Mouse (Mus musculus) kidney, adult 18-20 months (tissue): ENCODE measurements around the gene Cxcr4.

Source experiments
- DNase-seq: peaks from one replicate; pipeline ENCODE4 v3.0.0; 2021

Cxcr4 gene

GRCm38 (mm10) chr1:128567224-128568197 is 24.6 kb downstream of the Cxcr4 start:
- no peak for DNase-seq

DNA sequence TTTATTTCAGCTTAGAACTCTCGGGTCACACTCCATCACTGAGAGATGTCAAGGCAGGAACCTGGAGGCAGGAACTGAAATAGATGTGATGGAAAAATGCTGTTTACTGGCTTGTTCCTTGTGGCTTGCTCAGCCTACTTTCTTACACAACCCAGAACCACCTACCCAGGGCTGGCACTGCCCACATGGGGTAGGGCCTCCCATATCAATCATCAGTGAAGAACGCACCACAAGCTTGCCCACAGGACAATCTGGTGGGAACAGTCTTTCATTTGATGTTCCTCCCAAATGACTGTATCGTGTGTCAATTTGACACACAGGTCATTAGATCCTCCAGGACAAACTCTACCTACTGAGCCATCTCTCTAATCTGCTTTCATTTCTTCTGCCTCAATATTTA is 28.2 kb downstream of the Cxcr4 start:
- no peak for DNase-seq

GRCm38 (mm10) chr1:128561325-128561874 is 30.7 kb downstream of the Cxcr4 start:
- DNase-seq: no peak

DNA sequence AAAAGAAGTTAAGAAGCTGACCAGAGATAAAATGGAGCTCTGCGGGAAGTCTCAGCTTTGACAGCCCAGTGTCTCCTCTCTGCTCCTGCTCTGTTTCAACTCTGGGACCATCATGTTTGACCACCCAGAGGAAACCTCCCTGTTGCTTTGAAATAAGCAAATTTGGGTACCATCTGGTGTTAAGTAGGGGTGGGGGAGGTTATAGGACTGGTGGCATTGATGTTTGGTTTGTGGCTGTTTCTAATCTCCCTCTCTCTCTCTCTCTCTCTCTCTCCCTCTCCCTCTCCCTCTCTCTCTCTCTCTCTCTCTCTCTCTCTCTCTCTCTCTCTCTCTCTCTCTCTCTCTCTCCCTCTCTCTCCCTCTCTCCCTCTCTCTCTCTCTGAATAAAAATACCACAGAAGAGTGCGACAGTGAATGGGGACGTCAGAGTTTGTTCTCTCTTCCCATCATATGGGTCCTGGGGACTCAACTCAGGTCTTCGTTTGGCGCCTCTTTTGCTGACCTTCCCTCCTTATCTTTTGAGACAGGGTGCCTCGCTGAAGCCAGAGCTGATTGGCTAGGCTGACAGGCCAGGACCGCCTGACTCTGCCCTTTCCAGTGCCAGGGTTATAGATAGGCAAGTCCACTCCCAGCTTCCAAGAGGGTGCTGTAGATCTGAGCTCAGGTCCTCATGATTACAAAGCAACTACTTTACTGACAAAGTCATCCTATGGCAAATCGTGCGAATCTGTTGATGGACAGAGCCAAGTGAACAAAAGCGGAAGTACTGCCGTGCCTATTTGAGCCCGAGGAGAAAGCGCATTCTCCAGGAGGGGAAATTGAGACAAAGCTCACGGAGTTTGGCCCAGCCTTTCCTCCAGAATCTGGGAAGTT is 31.4 kb downstream of the Cxcr4 start:
- DNase-seq: no peak

DNA sequence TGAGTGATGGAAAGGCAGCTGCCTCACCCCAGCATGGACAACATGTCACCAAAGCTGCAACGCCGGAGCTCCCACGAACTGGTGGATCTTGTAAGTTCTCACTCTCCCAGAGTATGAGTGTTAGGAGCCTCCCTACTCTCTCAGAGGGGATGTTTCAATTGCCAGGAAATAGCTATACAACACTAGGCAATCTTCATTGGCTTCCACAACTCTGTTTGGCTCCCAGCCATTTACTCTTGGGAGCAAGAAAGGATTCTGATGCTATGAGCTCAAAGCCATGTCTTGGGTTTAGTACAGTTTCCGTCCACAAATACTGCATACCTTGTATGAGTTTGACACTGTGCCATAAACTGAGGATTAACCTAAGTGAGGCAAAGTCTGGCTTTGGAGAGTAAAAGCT is 34.1 kb downstream of the Cxcr4 start:
- DNase-seq: no peak

GRCm38 (mm10) chr1:128552545-128552944 is 39.5 kb downstream of the Cxcr4 start:
- DNase-seq: no peak

DNA sequence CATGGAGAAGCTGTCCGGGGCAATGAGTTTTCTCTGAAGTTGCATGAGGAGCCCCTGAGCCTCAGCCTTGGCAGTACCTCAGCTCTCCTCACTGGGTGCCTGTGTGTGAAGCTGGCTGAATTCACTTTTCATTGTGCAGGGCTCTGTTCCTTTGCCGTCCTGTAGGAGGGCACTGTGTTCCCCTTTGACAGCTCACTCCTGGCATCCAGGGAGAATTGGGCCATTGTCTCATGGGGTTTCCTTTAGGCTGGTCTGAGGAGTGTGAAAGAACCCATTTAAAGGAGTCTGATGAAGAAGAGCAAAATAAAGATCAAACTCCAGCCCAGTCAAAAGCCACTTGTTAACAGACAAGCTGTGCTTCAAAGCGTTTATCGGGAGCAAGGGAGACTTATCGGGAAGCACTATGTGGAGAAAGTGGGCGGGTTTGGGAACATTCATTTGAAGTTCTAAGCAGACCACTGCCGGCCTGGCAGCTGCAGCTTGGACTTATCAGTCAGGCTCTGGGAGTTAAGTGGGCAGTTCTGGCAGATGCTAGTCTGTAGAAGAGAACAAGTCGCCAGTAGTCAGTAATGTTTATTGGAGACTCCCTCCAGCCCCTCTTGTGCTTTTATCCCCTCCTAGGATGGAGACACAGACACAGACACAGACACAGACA is 40.2 kb downstream of the Cxcr4 start:
- DNase-seq: no peak

GRCm38 (mm10) chr1:128549442-128549841 is 42.7 kb downstream of the Cxcr4 start:
- DNase-seq: no peak

- DNase-seq: no peak
These were observed 43.1 kb downstream of the Cxcr4 start for GRCm38 (mm10) chr1:128549007-128549406.

DNA sequence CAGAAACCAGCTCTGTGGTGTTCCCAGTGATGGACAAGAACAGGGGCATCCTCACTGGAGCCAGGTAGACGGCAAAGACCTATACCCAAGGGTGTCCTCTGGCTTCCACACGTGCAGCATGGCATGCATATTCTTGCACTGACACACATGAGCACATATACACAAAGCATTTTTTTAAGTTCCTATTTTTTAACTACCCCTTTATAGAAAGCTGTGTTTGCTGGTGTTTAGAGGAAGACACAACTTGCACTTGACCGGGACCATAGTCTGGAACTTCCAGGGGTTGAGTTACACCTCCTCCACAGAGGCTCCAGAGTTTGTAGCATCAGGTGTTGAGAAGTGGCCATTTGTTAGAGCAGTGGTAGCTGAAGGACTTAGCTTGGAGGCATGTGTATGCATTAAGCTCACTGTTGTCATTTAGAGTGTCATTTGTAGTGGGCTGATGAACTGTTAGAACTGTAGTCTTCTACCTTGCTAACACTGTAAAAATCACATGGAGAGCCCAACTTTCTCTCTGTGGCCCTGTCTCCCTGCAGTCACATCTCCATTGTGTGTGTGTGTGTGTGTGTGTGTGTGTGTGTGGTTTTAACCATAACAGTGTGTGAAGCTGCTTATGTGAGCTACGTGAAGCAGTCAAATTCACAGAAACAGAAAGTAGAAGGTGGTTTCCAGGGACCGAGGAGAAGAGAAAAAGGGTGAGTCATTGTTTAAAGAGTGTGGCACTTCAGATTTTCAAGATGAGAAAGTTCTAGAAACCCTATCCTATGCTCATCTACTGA is 43.7 kb downstream of the Cxcr4 start:
- no peak for DNase-seq

DNA sequence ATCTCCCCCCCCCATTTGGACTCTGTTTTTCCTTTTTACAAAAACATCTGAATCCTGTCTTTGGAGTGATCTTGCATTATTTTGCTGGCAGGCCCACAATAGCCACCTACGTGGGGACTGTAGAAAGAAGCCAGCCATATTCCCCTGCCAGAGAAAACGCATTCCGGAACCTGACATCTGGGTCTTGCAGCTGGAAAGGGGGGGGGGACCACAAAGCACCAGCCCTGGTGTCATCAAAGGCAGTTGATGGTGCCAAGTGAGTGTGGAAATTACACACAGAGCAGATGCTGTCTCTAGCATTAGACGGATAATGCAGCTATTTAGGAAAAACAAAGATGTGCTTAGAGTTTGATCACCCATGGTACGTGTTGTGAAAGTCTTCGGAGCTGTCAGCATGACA is 46.4 kb downstream of the Cxcr4 start:
- DNase-seq: no peak

DNA sequence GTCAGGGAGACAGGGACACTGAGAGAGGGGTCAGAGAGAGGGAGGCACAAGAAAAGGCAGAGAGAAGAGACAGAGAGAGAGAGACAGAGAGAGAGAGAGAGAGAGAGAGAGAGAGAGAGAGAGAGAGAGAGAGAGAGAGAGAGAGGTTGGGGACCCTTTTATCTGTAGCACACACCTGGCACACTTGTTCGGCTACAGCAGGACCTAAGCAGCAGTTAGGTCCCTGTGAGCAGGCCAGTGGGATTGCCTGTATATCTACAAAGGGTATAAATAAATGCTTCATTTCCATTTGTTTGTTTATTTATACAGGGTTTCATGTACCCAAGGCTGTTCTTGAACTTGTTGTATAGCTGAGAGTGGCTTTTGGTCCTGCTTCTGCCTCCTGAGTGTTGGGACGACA is 49.0 kb downstream of the Cxcr4 start:
- no peak for DNase-seq

GRCm38 (mm10) chr1:128542555-128542954 is 49.5 kb downstream of the Cxcr4 start:
- DNase-seq: no peak

DNA sequence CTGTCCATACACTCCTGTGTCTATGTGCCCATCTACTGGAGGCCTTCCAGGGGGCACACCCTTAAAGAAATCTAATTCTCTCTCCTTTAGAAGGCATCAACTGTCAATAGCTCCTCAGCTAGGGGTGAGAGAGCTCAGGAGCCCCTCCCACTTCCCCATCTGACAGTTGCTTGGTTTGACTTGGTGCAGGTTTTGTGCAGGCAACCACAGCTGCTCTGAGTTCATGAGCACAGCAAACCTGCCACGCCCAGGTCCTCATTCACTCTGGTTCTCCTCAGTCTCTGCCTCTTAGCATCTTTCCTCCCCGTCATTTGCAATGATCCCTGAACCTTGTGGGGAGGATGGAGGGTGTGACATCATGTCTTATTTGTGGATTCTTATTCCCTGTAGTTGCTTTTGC is 51.9 kb downstream of the Cxcr4 start:
- no peak for DNase-seq

DNA sequence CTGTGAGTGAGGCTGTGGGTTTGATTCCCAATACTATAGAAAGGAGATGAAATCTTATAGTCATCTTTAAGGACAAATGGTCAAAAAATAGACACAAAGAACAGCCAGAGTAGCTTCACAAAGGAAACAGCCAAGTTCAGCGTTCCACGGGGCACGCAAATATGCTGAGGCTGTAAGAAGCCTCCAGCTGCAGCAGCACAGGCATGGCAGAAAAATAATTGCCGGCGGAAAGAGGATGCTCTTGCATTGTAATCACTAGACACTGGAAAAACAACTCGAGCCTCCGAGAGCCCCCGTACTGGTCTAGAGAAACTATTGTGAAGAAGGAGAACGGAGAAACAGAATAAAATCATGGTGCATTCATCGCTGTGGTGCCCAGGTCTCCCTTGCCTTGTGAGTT is 52.5 kb downstream of the Cxcr4 start:
- DNase-seq: no peak
